Mouse (Mus musculus) ES-E14 (cell line): ENCODE data around the gene Adgrv1.

Experiments
- CHD2 ChIP-seq: IDR thresholded peaks from 2 replicates; pipeline ENCODE4 v1.6.1; 2014; ENCODE audit warnings: mild to moderate bottlenecking, low read depth, low read length, inconsistent platforms
- HCFC1 ChIP-seq: IDR thresholded peaks from 2 replicates; pipeline ENCODE4 v1.6.1; 2012; ENCODE audit warnings: low read length, inconsistent platforms, borderline replicate concordance; ENCODE audit not compliant: insufficient read depth
- MAFK ChIP-seq: IDR thresholded peaks from 2 replicates; pipeline ENCODE4 v1.6.1; 2014; ENCODE audit warnings: mild to moderate bottlenecking, low read depth, low read length, inconsistent platforms; ENCODE audit not compliant: insufficient read depth
- ZNF384 ChIP-seq: IDR thresholded peaks from 2 replicates; pipeline ENCODE4 v1.6.1; 2012; ENCODE audit warnings: low read depth, low read length, inconsistent platforms

DNA sequence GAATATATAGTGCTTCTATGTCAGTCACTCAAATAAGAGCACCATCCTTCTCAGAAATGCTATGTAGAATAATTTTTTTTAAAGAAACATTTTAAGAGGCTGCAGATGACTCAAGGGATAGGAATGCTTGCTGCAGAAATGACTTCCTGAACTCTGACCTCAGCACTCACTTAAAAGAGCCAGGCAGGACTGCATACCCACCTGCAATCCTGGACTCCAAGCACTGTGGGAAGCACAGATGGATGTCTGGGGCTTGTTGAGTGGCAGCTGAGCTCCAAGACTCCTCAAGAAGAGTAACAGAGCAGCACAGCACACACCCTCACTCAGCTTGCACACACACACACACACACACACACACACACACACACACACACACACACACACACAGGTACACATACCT is 146.0 kb downstream of the Adgrv1 start:
- TF ChIP-seq HCFC1 (no peak), ZNF384 (no peak), CHD2 (no peak), MAFK (no peak)
